In the genomic region with DNA sequence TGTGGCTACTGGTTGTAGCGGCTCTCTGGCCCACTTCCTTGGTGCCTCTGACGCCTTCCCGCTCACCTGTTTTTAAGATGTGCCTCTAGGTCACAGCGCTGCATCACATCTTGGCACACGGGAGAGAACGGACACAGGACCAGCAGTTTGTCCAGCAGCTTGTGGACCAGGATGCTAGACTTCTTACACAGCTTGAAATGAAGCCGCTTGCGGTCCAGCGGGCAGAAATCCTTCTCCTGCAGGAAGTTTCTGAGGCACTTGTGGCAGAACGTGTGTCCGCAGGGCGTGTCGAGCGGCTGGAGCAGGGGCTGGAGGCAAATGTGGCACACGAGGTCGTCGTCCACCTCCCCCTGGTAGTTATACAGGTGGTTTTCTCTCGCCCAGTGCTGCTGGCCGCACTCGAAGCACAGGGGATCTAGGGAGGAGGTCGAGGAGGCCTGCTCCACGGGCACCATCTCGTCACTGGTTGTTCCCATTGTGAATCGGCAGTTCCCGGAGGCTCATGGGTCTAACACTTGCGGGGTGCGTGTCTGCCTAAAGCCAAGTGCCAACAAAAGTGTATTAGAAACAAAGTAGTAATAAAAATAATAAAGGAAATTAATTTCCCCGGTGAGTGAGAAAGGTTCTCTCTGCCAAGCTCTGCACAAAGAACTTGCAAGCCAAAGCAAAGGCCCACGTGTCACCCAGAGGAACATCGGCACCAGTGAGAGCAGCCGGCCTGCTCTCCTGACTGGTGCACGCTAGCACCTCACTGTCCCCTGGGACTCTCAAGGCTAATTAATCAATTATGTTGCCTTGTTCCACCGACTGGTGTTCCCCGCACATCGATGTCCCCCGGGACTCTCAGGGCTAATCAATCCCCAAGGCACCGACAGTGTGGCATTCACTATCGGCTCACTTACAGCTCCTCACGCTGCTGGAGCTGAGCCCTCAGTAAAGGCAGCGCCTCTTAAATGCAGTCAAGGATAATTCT, we compare ENCODE assay signal across 15 mouse cellular contexts. TPM values are rescaled to one million over a fixed set of nuclear protein-coding genes. Genes with fewer than 3 reads are reported as not detected.
A peak's percentile ranks its signal among the peaks of the same experiment; 100 is the strongest.
DNase-seq lines count a peak whose midpoint lies in the region; ATAC-seq lines count a peak whose summit lies in the region.
"Had no signal": no experiment of that assay in that cellular context is flagged by ENCODE, and none has a peak within 500 bp of the region (broad histone marks: within the 10 kb centered on the region; RNA-seq: fewer than 3 reads in every experiment).

No protein-coding gene starts in this region.

- peak; percentile 78 for ATAC-seq in hindbrain, embryonic 11.5 days (ENCODE audit: low FRiP score)
- ATAC-seq in neural tube, embryonic 12.5 days (ENCODE audit: low FRiP score, low read depth) = peak; percentile 68
- ATAC-seq: activated CD4-positive, CD25-positive, alpha-beta regulatory T cell, adult 4 months had no signal

- no peak overlapping the region for H3K9ac ChIP-seq in hindbrain, embryonic 11.5 days (ENCODE audit: low read depth, low read length)
- no peak overlapping the region for H3K9ac ChIP-seq in neural tube, embryonic 12.5 days
- H3K9ac ChIP-seq: heart, embryonic 13.5 days; liver, embryonic 14.5 days had no signal

- no peak overlapping the region for H3K4me3 ChIP-seq in hindbrain, embryonic 11.5 days (ENCODE audit: low read depth, low read length)
- no peak overlapping the region for H3K4me3 ChIP-seq in hindbrain, embryonic 10.5 days
- no peak overlapping the region for H3K4me3 ChIP-seq in neural tube, embryonic 12.5 days
- H3K4me3 ChIP-seq: heart, embryonic 13.5 days had no signal

- H3K27ac ChIP-seq in hindbrain, embryonic 11.5 days (ENCODE audit: low read depth, low read length) = no peak overlapping the region
- H3K27ac ChIP-seq in hindbrain, embryonic 10.5 days = no peak overlapping the region
- H3K27ac ChIP-seq in neural tube, embryonic 12.5 days = no peak overlapping the region
- H3K27ac ChIP-seq: heart, embryonic 13.5 days; liver, embryonic 14.5 days; macrophage had no signal

- 71% methylated on average over 40 of the region's 40 CpGs for WGBS in hindbrain, embryonic 11.5 days
- 79% methylated on average over 40 of the region's 40 CpGs for WGBS in hindbrain, embryonic 10.5 days
- 60% methylated on average over 40 of the region's 40 CpGs for WGBS in neural tube, embryonic 12.5 days

- H3K4me2 ChIP-seq in hindbrain, embryonic 11.5 days (replicated peaks; ENCODE audit: low read depth, low read length) = no peak overlapping the region
- peak overlapping the region; percentile 28; the same call in 1 of the 2 replicates for H3K4me2 ChIP-seq in neural tube, embryonic 12.5 days (replicated peaks)
- H3K4me2 ChIP-seq: heart, embryonic 13.5 days had no signal

- H3K9me3 ChIP-seq in hindbrain, embryonic 11.5 days (ENCODE audit: control insufficient read depth, low read length) = no peaks in the 10 kb centered on the region
- no peaks in the 10 kb centered on the region for H3K9me3 ChIP-seq in hindbrain, embryonic 10.5 days
- H3K9me3 ChIP-seq in neural tube, embryonic 12.5 days = no peaks in the 10 kb centered on the region
- H3K9me3 ChIP-seq: heart, embryonic 13.5 days had no signal

- no peaks in the 10 kb centered on the region for H3K36me3 ChIP-seq in hindbrain, embryonic 11.5 days (ENCODE audit: control insufficient read depth, insufficient read depth, low read length)
- peaks cover 12% of the 10 kb centered on the region for H3K36me3 ChIP-seq in hindbrain, embryonic 10.5 days
- no peaks in the 10 kb centered on the region for H3K36me3 ChIP-seq in neural tube, embryonic 12.5 days

- DNase-seq in cerebellum, adult 11-12 months = peak; percentile 55
- no peak for DNase-seq in cerebellum, adult 8-10 months
- DNase-seq in hindbrain, embryonic 11.5 days (ENCODE audit: low spot score) = peak; percentile 54
- DNase-seq in hindbrain, embryonic 10.5 days (ENCODE audit: low spot score) = no peak
- DNase-seq in embryo, embryonic 9.5 days (ENCODE audit: extremely low spot score) = peak; percentile 18
- no peak for DNase-seq in right cerebral cortex, postnatal 10 days (ENCODE audit: low spot score in 2 of 2)
- DNase-seq in lung, postnatal 36 days = no peak
- DNase-seq: left cerebral cortex, postnatal 4 days; right cerebral cortex, postnatal 4 days; thymus, postnatal 4 days had no signal

- no peaks in the 10 kb centered on the region for H3K27me3 ChIP-seq in hindbrain, embryonic 11.5 days (ENCODE audit: control insufficient read depth, insufficient read depth, low read length)
- H3K27me3 ChIP-seq in hindbrain, embryonic 10.5 days (ENCODE audit: insufficient read depth, poor library complexity, severe bottlenecking) = no peaks in the 10 kb centered on the region
- H3K27me3 ChIP-seq in neural tube, embryonic 12.5 days (replicated peaks) = no peaks in the 10 kb centered on the region
- H3K27me3 ChIP-seq: heart, embryonic 13.5 days had no signal

- 0 out of 2 replicates have a peak, but pooled peaks cover 2% of the 10 kb centered on the region for H3K4me1 ChIP-seq in hindbrain, embryonic 11.5 days (replicated peaks; ENCODE audit: control insufficient read depth, insufficient read depth, low read length)
- H3K4me1 ChIP-seq in hindbrain, embryonic 10.5 days (replicated peaks) = peaks cover 37% of the 10 kb centered on the region
- H3K4me1 ChIP-seq in neural tube, embryonic 12.5 days = peaks cover 14% of the 10 kb centered on the region

RNA-seq across cellular contexts. Expression of a gene that starts 34.1 kb away (rescaled TPM):
- 7.7 and 8.4 TPM in 2 replicates for polyA plus RNA-seq in hindbrain, embryonic 11.5 days (2014; fragmentation: Nextera tagmentation; extraction: Ambion mirVana)
- polyA plus RNA-seq in hindbrain, embryonic 10.5 days (2016; fragmentation: Nextera tagmentation; extraction: Ambion mirVana) = 8.2 and 8.4 TPM in 2 replicates
- polyA plus RNA-seq in neural tube, embryonic 12.5 days (2016; fragmentation: Nextera tagmentation; extraction: Ambion mirVana) = 7.2 and 9.0 TPM in 2 replicates

RNA-seq across cellular contexts. Expression of a gene that starts 34.6 kb away (rescaled TPM):
- polyA plus RNA-seq in hindbrain, embryonic 11.5 days (2014; fragmentation: Nextera tagmentation; extraction: Ambion mirVana) = 112 and 119 TPM in 2 replicates
- polyA plus RNA-seq in hindbrain, embryonic 10.5 days (2016; fragmentation: Nextera tagmentation; extraction: Ambion mirVana) = 124 and 127 TPM in 2 replicates
- 94.5 and 102 TPM in 2 replicates for polyA plus RNA-seq in neural tube, embryonic 12.5 days (2016; fragmentation: Nextera tagmentation; extraction: Ambion mirVana)

Comparison
In these comparisons a context has a peak if more than half of its experiments do, and no peak if none do; other contexts are left out.
1. DNase-seq: peak in cerebellum, adult 11-12 months (single experiment), hindbrain, embryonic 11.5 days (single experiment) and embryo, embryonic 9.5 days (single experiment); none in cerebellum, adult 8-10 months (single experiment), hindbrain, embryonic 10.5 days (single experiment), right cerebral cortex, postnatal 10 days (0 of 2) and lung, postnatal 36 days (single experiment).